Mouse (Mus musculus): ENCODE data around the gene Cxcr2.

DNA sequence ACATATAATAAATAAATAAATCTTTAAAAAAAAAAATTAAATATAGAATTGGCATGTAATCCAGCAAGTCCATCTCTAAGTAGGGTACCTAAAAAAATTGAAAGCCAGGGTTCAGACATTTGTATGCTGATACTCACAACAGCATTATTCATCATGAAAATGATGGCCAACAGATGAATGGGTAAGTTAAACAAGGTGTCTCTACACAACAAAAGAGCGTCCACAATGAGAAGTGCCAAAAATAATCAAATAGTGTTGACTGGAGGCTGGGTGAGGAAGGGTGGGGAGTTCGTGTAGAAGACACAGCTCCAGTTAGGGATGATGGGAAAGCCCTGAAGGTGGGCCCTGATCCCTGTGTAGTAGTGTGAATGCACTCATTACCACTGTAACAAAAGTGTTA lies 6.2 kb downstream of the Cxcr2 start:
- TF ChIP-seq CTCF (IDR thresholded peaks at IDR 0.05; ENCODE audit: low read depth) (no peak), EP300 (IDR thresholded peaks at IDR 0.05; ENCODE audit: low read depth) (no peak)
